Mouse (Mus musculus): ENCODE data around the gene Gm17455. TPM values are rescaled to one million over a fixed set of nuclear protein-coding genes. Genes with fewer than 3 reads are reported as not detected.

Gm17455 gene
- total RNA-seq, 1 experiment: 0.31 TPM

DNA sequence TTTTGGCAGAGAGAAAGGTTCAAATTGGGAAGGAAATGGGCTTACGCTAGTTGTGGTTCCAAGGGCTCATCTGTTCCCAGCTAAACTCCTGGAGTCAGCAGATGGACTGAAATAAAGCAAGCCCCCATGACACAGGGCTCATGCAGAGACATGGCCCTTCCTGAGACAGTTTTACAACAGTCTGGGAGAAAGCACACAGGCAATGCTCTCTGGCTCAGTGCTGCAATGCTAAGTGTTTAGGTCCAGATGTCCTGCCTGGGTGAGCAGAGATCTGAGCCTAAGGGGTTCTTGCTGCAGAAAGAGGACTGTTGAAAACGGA, 37.3 kb upstream of the Gm17455 start:
- TF ChIP-seq CHD2 (IDR thresholded peaks at IDR 0.05; ENCODE audit: low read depth, low read length) (no peak), ZNF384 (IDR thresholded peaks at IDR 0.05; ENCODE audit: low read depth, low read length) (no peak), MAFK (IDR thresholded peaks at IDR 0.05; ENCODE audit: insufficient read depth, low read depth, low read length) (no peak), ZC3H11A (IDR thresholded peaks at IDR 0.05; ENCODE audit: borderline replicate concordance, low read depth, low read length) (no peak), HCFC1 (IDR thresholded peaks at IDR 0.05; ENCODE audit: borderline replicate concordance, insufficient read depth, low read length) (no peak)
- Histone ChIP-seq H3K27ac (ENCODE audit: insufficient read depth, low read depth, low read length, poor library complexity, severe bottlenecking) (no peak overlapping the region), H3K9me3 (ENCODE audit: control insufficient read depth, insufficient read depth, low read depth, low read length) (no peaks in the 10 kb centered on the region), H3K9ac (ENCODE audit: insufficient read depth, low read depth, low read length, poor library complexity, severe bottlenecking) (no peak overlapping the region), H3K4me3 (ENCODE audit: insufficient read depth in 1 of 2, low read depth in 1 of 2, low read length in 2 of 2, poor library complexity in 1 of 2, severe bottlenecking in 1 of 2) (no peak overlapping the region), H3K36me3 (ENCODE audit: control insufficient read depth, insufficient read depth, low read length, poor library complexity, severe bottlenecking) (no peaks in the 10 kb centered on the region), H3K4me1 (ENCODE audit: control insufficient read depth in 2 of 2, insufficient read depth in 2 of 2, low read length in 2 of 2, poor library complexity in 1 of 2) (no peaks in the 10 kb centered on the region)
- in situ Hi-C loops (cut with MboI; ENCODE audit: low sequenced_read_pairs in 2 of 2, unreplicated experiment in 2 of 2): no loop called here
- no peak for DNase-seq (ENCODE audit: low read depth, low spot score)

DNA sequence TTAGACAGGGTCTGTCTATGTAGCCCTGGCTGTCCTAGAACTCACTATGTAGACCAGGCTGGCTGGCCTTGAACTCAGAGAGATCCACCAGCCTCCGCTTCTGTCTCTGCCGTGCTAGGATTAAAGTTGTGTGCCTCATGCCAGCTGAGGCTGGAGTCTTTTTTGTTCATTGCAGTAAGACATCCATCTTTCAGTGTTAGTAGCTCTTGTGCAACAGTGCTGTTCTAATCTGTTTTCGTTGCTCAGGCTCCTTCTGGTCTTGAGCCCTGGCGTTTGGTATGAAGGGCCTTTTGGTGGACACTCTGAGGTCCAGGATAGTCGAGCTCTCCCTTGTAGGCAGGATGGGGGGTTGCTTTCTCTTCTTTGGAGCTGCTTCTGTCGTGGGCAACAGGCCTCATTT, 36.1 kb upstream of the Gm17455 start:
- Histone ChIP-seq H3K9me3 (ENCODE audit: control insufficient read depth, insufficient read depth, low read depth, low read length) (no peaks in the 10 kb centered on the region), H3K9ac (ENCODE audit: insufficient read depth, low read depth, low read length, poor library complexity, severe bottlenecking) (no peak overlapping the region), H3K4me3 (ENCODE audit: insufficient read depth in 1 of 2, low read depth in 1 of 2, low read length in 2 of 2, poor library complexity in 1 of 2, severe bottlenecking in 1 of 2) (no peak overlapping the region), H3K27ac (ENCODE audit: insufficient read depth, low read depth, low read length, poor library complexity, severe bottlenecking) (no peak overlapping the region), H3K36me3 (ENCODE audit: control insufficient read depth, insufficient read depth, low read length, poor library complexity, severe bottlenecking) (no peaks in the 10 kb centered on the region), H3K4me1 (ENCODE audit: control insufficient read depth in 2 of 2, insufficient read depth in 2 of 2, low read length in 2 of 2, poor library complexity in 1 of 2) (no peaks in the 10 kb centered on the region)
- DNase-seq (ENCODE audit: low read depth, low spot score): no peak
- in situ Hi-C loops (cut with MboI; ENCODE audit: low sequenced_read_pairs in 2 of 2, unreplicated experiment in 2 of 2): no loop called here
- no peak for TF ChIP-seq HCFC1 (IDR thresholded peaks at IDR 0.05; ENCODE audit: borderline replicate concordance, insufficient read depth, low read length)
- TF ChIP-seq CHD2 (IDR thresholded peaks at IDR 0.05; ENCODE audit: low read depth, low read length): no peak

GRCm38 (mm10) chr10:60367145-60367544, 32.4 kb upstream of the Gm17455 start:
- Histone ChIP-seq H3K27ac (ENCODE audit: insufficient read depth, low read depth, low read length, poor library complexity, severe bottlenecking) (no peak overlapping the region), H3K4me1 (ENCODE audit: control insufficient read depth in 2 of 2, insufficient read depth in 2 of 2, low read length in 2 of 2, poor library complexity in 1 of 2) (no peaks in the 10 kb centered on the region), H3K9me3 (ENCODE audit: control insufficient read depth, insufficient read depth, low read depth, low read length) (no peaks in the 10 kb centered on the region), H3K4me3 (ENCODE audit: insufficient read depth in 1 of 2, low read depth in 1 of 2, low read length in 2 of 2, poor library complexity in 1 of 2, severe bottlenecking in 1 of 2) (no peak overlapping the region), H3K9ac (ENCODE audit: insufficient read depth, low read depth, low read length, poor library complexity, severe bottlenecking) (no peak overlapping the region), H3K36me3 (ENCODE audit: control insufficient read depth, insufficient read depth, low read length, poor library complexity, severe bottlenecking) (no peaks in the 10 kb centered on the region)
- no peak for TF ChIP-seq ZC3H11A (IDR thresholded peaks at IDR 0.05; ENCODE audit: borderline replicate concordance, low read depth, low read length)
- no peak for TF ChIP-seq MAFK (IDR thresholded peaks at IDR 0.05; ENCODE audit: insufficient read depth, low read depth, low read length)
- TF ChIP-seq HCFC1 (IDR thresholded peaks at IDR 0.05; ENCODE audit: borderline replicate concordance, insufficient read depth, low read length): no peak
- no peak for TF ChIP-seq CHD2 (IDR thresholded peaks at IDR 0.05; ENCODE audit: low read depth, low read length)
- no peak for TF ChIP-seq ZNF384 (IDR thresholded peaks at IDR 0.05; ENCODE audit: low read depth, low read length)
- in situ Hi-C loops (cut with MboI; ENCODE audit: low sequenced_read_pairs in 2 of 2, unreplicated experiment in 2 of 2): no loop called here
- no peak for DNase-seq (ENCODE audit: low read depth, low spot score)

GRCm38 (mm10) chr10:60367904-60368303, 31.6 kb upstream of the Gm17455 start:
- TF ChIP-seq HCFC1 (IDR thresholded peaks at IDR 0.05; ENCODE audit: borderline replicate concordance, insufficient read depth, low read length): no peak
- TF ChIP-seq ZC3H11A (IDR thresholded peaks at IDR 0.05; ENCODE audit: borderline replicate concordance, low read depth, low read length): no peak
- TF ChIP-seq MAFK (IDR thresholded peaks at IDR 0.05; ENCODE audit: insufficient read depth, low read depth, low read length): no peak
- no peak for TF ChIP-seq ZNF384 (IDR thresholded peaks at IDR 0.05; ENCODE audit: low read depth, low read length)
- no peak for TF ChIP-seq CHD2 (IDR thresholded peaks at IDR 0.05; ENCODE audit: low read depth, low read length)
- no peaks in the 10 kb centered on the region for H3K4me1 ChIP-seq (ENCODE audit: control insufficient read depth in 2 of 2, insufficient read depth in 2 of 2, low read length in 2 of 2, poor library complexity in 1 of 2)
- no peak overlapping the region for H3K4me3 ChIP-seq (ENCODE audit: insufficient read depth in 1 of 2, low read depth in 1 of 2, low read length in 2 of 2, poor library complexity in 1 of 2, severe bottlenecking in 1 of 2)
- H3K27ac ChIP-seq (ENCODE audit: insufficient read depth, low read depth, low read length, poor library complexity, severe bottlenecking): no peak overlapping the region
- no peak overlapping the region for H3K9ac ChIP-seq (ENCODE audit: insufficient read depth, low read depth, low read length, poor library complexity, severe bottlenecking)
- no peaks in the 10 kb centered on the region for H3K9me3 ChIP-seq (ENCODE audit: control insufficient read depth, insufficient read depth, low read depth, low read length)
- DNase-seq (ENCODE audit: low read depth, low spot score): no peak
- in situ Hi-C loops (cut with MboI; ENCODE audit: low sequenced_read_pairs in 2 of 2, unreplicated experiment in 2 of 2): no loop called here
- no peaks in the 10 kb centered on the region for H3K36me3 ChIP-seq (ENCODE audit: control insufficient read depth, insufficient read depth, low read length, poor library complexity, severe bottlenecking)

GRCm38 (mm10) chr10:60369405-60369804, 30.1 kb upstream of the Gm17455 start:
- TF ChIP-seq ZNF384 (IDR thresholded peaks at IDR 0.05; ENCODE audit: low read depth, low read length) (no peak), ZC3H11A (IDR thresholded peaks at IDR 0.05; ENCODE audit: borderline replicate concordance, low read depth, low read length) (no peak), CHD2 (IDR thresholded peaks at IDR 0.05; ENCODE audit: low read depth, low read length) (no peak), MAFK (IDR thresholded peaks at IDR 0.05; ENCODE audit: insufficient read depth, low read depth, low read length) (no peak), HCFC1 (IDR thresholded peaks at IDR 0.05; ENCODE audit: borderline replicate concordance, insufficient read depth, low read length) (no peak)
- no peak overlapping the region for H3K27ac ChIP-seq (ENCODE audit: insufficient read depth, low read depth, low read length, poor library complexity, severe bottlenecking)
- H3K9ac ChIP-seq (ENCODE audit: insufficient read depth, low read depth, low read length, poor library complexity, severe bottlenecking): no peak overlapping the region
- no peaks in the 10 kb centered on the region for H3K36me3 ChIP-seq (ENCODE audit: control insufficient read depth, insufficient read depth, low read length, poor library complexity, severe bottlenecking)
- DNase-seq (ENCODE audit: low read depth, low spot score): no peak
- in situ Hi-C loops (cut with MboI; ENCODE audit: low sequenced_read_pairs in 2 of 2, unreplicated experiment in 2 of 2): no loop called here
- H3K9me3 ChIP-seq (ENCODE audit: control insufficient read depth, insufficient read depth, low read depth, low read length): no peaks in the 10 kb centered on the region
- no peak overlapping the region for H3K4me3 ChIP-seq (ENCODE audit: insufficient read depth in 1 of 2, low read depth in 1 of 2, low read length in 2 of 2, poor library complexity in 1 of 2, severe bottlenecking in 1 of 2)
- no peaks in the 10 kb centered on the region for H3K4me1 ChIP-seq (ENCODE audit: control insufficient read depth in 2 of 2, insufficient read depth in 2 of 2, low read length in 2 of 2, poor library complexity in 1 of 2)
